Mouse (Mus musculus) CH12.LX (cell line): ENCODE measurements around the gene Try4. TPM values are rescaled to one million over a fixed set of nuclear protein-coding genes. Genes with fewer than 3 reads are reported as not detected.

ENCODE experiments used
- DNase-seq: peaks from one replicate; pipeline ENCODE4 v3.0.0-alpha.2; 2013; ENCODE audit errors: extremely low read depth
- H3K27ac ChIP-seq: 2 replicates; pipeline ENCODE4 v1.5.1; 2012; ENCODE audit warnings: low read depth, mild to moderate bottlenecking, control low read depth, moderate library complexity; ENCODE audit not compliant: insufficient read depth
- H3K27me3 ChIP-seq: replicated peaks from 2 replicates; pipeline ENCODE3; 2012; ENCODE audit warnings: inconsistent platforms
- H3K36me3 ChIP-seq, 2 experiments: replicated peaks in 1 of 2; 2 replicates each; pipeline versions ENCODE3 to v1.6.1; 2012; ENCODE audit warnings: inconsistent platforms in 1 of 2, low read length in 1 of 2, mild to moderate bottlenecking in 1 of 2, mixed read lengths in 1 of 2, moderate library complexity in 1 of 2; ENCODE audit not compliant: control insufficient read depth in 1 of 2, insufficient read depth in 1 of 2
- H3K4me1 ChIP-seq, 2 experiments: 2 replicates each; pipeline ENCODE4 v1.6.1; 2012; ENCODE audit warnings: inconsistent platforms in 1 of 2, moderate library complexity in 1 of 2; ENCODE audit not compliant: insufficient read depth in 2 of 2, control insufficient read depth in 1 of 2
- H3K4me2 ChIP-seq: 2 replicates; pipeline ENCODE4 v1.6.1; 2012; ENCODE audit warnings: low read depth, mild to moderate bottlenecking, control low read depth; ENCODE audit not compliant: poor library complexity, insufficient read depth, severe bottlenecking
- H3K4me3 ChIP-seq, 3 experiments: fragments of 150-350 bp in 1 of 3; sonication (generic) in 1 of 3; replicated peaks in 1 of 3; 2 replicates each; pipeline versions ENCODE3 to v1.5.1; 2011 to 2012; ENCODE audit warnings: low read depth in 2 of 3, low read length in 2 of 3, mild to moderate bottlenecking in 2 of 3, moderate library complexity in 2 of 3, control low read depth in 1 of 3, improper control_type of control experiment in 1 of 3, inconsistent platforms in 1 of 3, mixed read lengths in 1 of 3; ENCODE audit not compliant: poor library complexity in 1 of 3
- H3K79me2 ChIP-seq: replicated peaks from 2 replicates; pipeline ENCODE4 v1.6.1; 2012; ENCODE audit warnings: mild to moderate bottlenecking, moderate library complexity; ENCODE audit not compliant: control insufficient read depth, poor library complexity, insufficient read depth, severe bottlenecking; ENCODE audit errors: extremely low read depth
- H3K9ac ChIP-seq: 2 replicates; pipeline ENCODE4 v1.6.1; 2012; ENCODE audit warnings: low read depth, mild to moderate bottlenecking, control low read depth, moderate library complexity; ENCODE audit not compliant: insufficient read depth
- H3K9me3 ChIP-seq: replicated peaks from 2 replicates; pipeline ENCODE3; 2012; ENCODE audit warnings: low read length, inconsistent platforms, mixed read lengths
- CHD2 ChIP-seq: IDR thresholded peaks from 2 replicates; pipeline ENCODE4 v1.6.1; 2011; ENCODE audit warnings: low read length, improper control_type of control experiment
- E2F4 ChIP-seq: IDR thresholded peaks from 2 replicates; pipeline ENCODE4 v1.6.1; 2011; ENCODE audit warnings: low read depth, low read length, improper control_type of control experiment; ENCODE audit not compliant: insufficient replicate concordance
- GABPA ChIP-seq: IDR thresholded peaks from 2 replicates; pipeline ENCODE4 v1.6.1; 2012; ENCODE audit warnings: low read depth, low read length, improper control_type of control experiment, inconsistent platforms; ENCODE audit not compliant: insufficient replicate concordance
- HCFC1 ChIP-seq: IDR thresholded peaks from 2 replicates; pipeline ENCODE4 v1.6.1; 2012; ENCODE audit warnings: low read depth, mild to moderate bottlenecking, inconsistent platforms, low read length, improper control_type of control experiment
- JUN ChIP-seq: IDR thresholded peaks from 2 replicates; pipeline ENCODE4 v1.6.1; 2011; ENCODE audit warnings: low read depth, mild to moderate bottlenecking, low read length, improper control_type of control experiment, moderate library complexity; ENCODE audit not compliant: insufficient read depth
- MAFK ChIP-seq: IDR thresholded peaks from 2 replicates; pipeline ENCODE4 v1.6.1; 2011; ENCODE audit warnings: low read length, improper control_type of control experiment; ENCODE audit not compliant: insufficient replicate concordance
- MAX ChIP-seq: IDR thresholded peaks from 2 replicates; pipeline ENCODE4 v1.6.1; 2011; ENCODE audit warnings: low read length, improper control_type of control experiment
- MEF2A ChIP-seq: IDR thresholded peaks from 2 replicates; pipeline ENCODE4 v1.6.1; 2014; ENCODE audit warnings: low read depth, mild to moderate bottlenecking, inconsistent platforms, low read length, improper control_type of control experiment, borderline replicate concordance
- MXI1 ChIP-seq: IDR thresholded peaks from 2 replicates; pipeline ENCODE4 v1.6.1; 2011; ENCODE audit warnings: mild to moderate bottlenecking, low read depth, low read length, improper control_type of control experiment
- NELFE ChIP-seq: IDR thresholded peaks from 2 replicates; pipeline ENCODE4 v1.6.1; 2011; ENCODE audit warnings: low read depth, low read length, improper control_type of control experiment
- NRF1 ChIP-seq: IDR thresholded peaks from 2 replicates; pipeline ENCODE4 v1.6.1; 2014; ENCODE audit warnings: low read depth, mild to moderate bottlenecking, inconsistent platforms, low read length, improper control_type of control experiment, moderate library complexity
- PAX5 ChIP-seq: IDR thresholded peaks from 2 replicates; pipeline ENCODE4 v1.6.1; 2012; ENCODE audit warnings: low read length, inconsistent platforms, mixed read lengths
- RAD21 ChIP-seq: IDR thresholded peaks from 2 replicates; pipeline ENCODE4 v1.6.1; 2011; ENCODE audit warnings: low read depth, mild to moderate bottlenecking, low read length, improper control_type of control experiment, moderate library complexity
- SMC3 ChIP-seq: IDR thresholded peaks from 2 replicates; pipeline ENCODE4 v1.6.1; 2011; ENCODE audit warnings: low read depth, low read length, improper control_type of control experiment
- USF1 ChIP-seq: IDR thresholded peaks from 2 replicates; pipeline ENCODE4 v1.6.1; 2014; ENCODE audit warnings: low read depth, mild to moderate bottlenecking, inconsistent platforms, low read length, improper control_type of control experiment
- USF2 ChIP-seq: conservative IDR thresholded peaks from 2 replicates; pipeline ENCODE4 v1.6.1; 2011; ENCODE audit warnings: low read depth, low read length, improper control_type of control experiment
- ZKSCAN1 ChIP-seq: IDR thresholded peaks from 2 replicates; pipeline ENCODE4 v1.6.1; 2012; ENCODE audit warnings: low read depth, inconsistent platforms, low read length, improper control_type of control experiment, borderline replicate concordance
- ZMIZ1 ChIP-seq: IDR thresholded peaks from 2 replicates; pipeline ENCODE4 v1.6.1; 2012; ENCODE audit warnings: low read depth, mild to moderate bottlenecking, inconsistent platforms, low read length, improper control_type of control experiment
- dilution Hi-C: fragments of 300-500 bp; cut with MboI; formaldehyde crosslinking; loops from 2 replicates; pipeline ENCODE4 v1.14.3; 2020; ENCODE audit warnings: low sequenced_read_pairs; ENCODE audit not compliant: extremely low pct_unique_long_range_greater_than_20kb, extremely low pct_ligation_motif_present
- in situ Hi-C: fragments of 300-500 bp; cut with MboI; formaldehyde crosslinking; loops from 3 replicates; pipeline ENCODE4 v1.14.3; 2019; ENCODE audit warnings: low sequenced_read_pairs, low pct_ligation_motif_present, low pct_unique_long_range_greater_than_20kb, mixed read lengths
- polyA plus RNA-seq: library from polyadenylated mRNA; unstranded; fragments of >175 nt; gene quantifications from 2 replicates; pipeline ENCODE4 v1.2.1, GENCODE M21; 2012; ENCODE audit warnings: low read depth; ENCODE audit not compliant: insufficient read length
- total RNA-seq, 2 experiments: library from RNA; depleted of rRNA; stranded (reverse); fragments of 300-350 nt in 1 of 2; fragments of >200 nt in 1 of 2; gene quantifications; 2 replicates each; pipeline ENCODE4 v1.2.3; 2012 to 2014

Try4 gene
- total and polyA plus RNA-seq, 3 experiments, result not detected

- in situ Hi-C loops, result loop anchor here (25.0 kb wide), 1 partner anchor 256 kb away; the partner anchor contains the start of gene Prss2
- Histone ChIP-seq H3K9me3 (no peaks in the 10 kb centered on the region), H3K9ac (no peak overlapping the region), H3K36me3 (no peaks in the 10 kb centered on the region), H3K4me3 (no peak overlapping the region), H3K27ac (no peak overlapping the region), H3K4me1 (peaks cover 0 to 3% of the 10 kb centered on the region in 2 experiments; a peak in 1 of 4 replicates), H3K4me2 (no peak overlapping the region), H3K79me2 (no peaks in the 10 kb centered on the region), H3K27me3 (no peaks in the 10 kb centered on the region)
- dilution Hi-C loops, result no loop called here
- TF ChIP-seq MAFK (no peak), GABPA (no peak), E2F4 (no peak), CHD2 (no peak), RAD21 (no peak), PAX5 (no peak), SMC3 (no peak), USF2 (no peak), HCFC1 (no peak), MXI1 (no peak), ZKSCAN1 (no peak), NRF1 (no peak), USF1 (no peak)
- DNase-seq, result no peak
These were observed 45.6 kb upstream of the Try4 start for GRCm38 (mm10) chr6:41256424-41256823.

GRCm38 (mm10) chr6:41257432-41257831, 44.6 kb upstream of the Try4 start:
- Histone ChIP-seq H3K9ac (no peak overlapping the region), H3K36me3 (no peaks in the 10 kb centered on the region)
- dilution Hi-C loops, result no loop called here

More at GRCm38 (mm10) chr6:41257432-41257831, 44.6 kb upstream of the Try4 start:
- in situ Hi-C loops, result loop anchor here (25.0 kb wide), 1 partner anchor 255 kb away; the partner anchor contains the start of gene Prss2
- no peak for DNase-seq
- no peak overlapping the region for H3K27ac ChIP-seq
- H3K4me3 ChIP-seq, result no peak overlapping the region
- H3K4me1 ChIP-seq, result peaks cover 0 to 3% of the 10 kb centered on the region in 2 experiments; a peak in 1 of 4 replicates
- TF ChIP-seq ZMIZ1 (no peak), MEF2A (no peak), MAX (no peak), NELFE (no peak), JUN (no peak)
- H3K4me2 ChIP-seq, result no peak overlapping the region
- H3K9me3 ChIP-seq, result no peaks in the 10 kb centered on the region
- no peaks in the 10 kb centered on the region for H3K27me3 ChIP-seq
- H3K79me2 ChIP-seq, result no peaks in the 10 kb centered on the region
